Mouse (Mus musculus) kidney, adult 10 weeks (tissue): ENCODE results near the gene Gm13090. TPM values are rescaled to one million over a fixed set of nuclear protein-coding genes. Genes with fewer than 3 reads are reported as not detected.

Experiments
- polyA plus RNA-seq: library from polyadenylated mRNA; stranded (reverse); fragments of 350-450 nt; fragmentation: Illumina TruSeq; extraction: RNeasy Lipid Tissue Mini Kit (QIAGEN cat#74804); gene quantifications from one replicate; pipeline ENCODE4 v1.2.3, GENCODE M21; 2014; ENCODE audit warnings: low read depth, low replicate concordance

The Gm13090 gene
- not detected for polyA plus RNA-seq

DNA sequence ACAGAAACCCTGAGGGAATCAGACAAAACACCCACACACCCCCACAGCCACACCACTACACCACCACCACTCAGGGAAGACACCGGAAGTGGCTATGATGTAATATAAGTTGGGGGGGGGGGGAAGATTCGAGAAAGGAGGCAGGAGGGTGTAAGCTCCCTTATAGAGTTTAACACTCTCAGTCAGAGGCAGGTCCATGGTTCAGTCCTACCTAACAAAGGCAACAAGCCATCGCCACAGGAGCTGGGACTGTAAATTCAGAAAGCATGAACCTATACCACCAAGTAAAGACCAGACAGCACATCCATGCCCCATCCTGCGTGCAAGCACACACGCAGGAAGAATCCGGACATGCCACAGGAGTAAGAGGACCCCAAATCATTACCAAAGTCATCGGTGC is at the start of gene Gm13090:
Gene Gm13090, plus strand, starts transcription at position 301 of the 400 bp plus-strand sequence.

DNA sequence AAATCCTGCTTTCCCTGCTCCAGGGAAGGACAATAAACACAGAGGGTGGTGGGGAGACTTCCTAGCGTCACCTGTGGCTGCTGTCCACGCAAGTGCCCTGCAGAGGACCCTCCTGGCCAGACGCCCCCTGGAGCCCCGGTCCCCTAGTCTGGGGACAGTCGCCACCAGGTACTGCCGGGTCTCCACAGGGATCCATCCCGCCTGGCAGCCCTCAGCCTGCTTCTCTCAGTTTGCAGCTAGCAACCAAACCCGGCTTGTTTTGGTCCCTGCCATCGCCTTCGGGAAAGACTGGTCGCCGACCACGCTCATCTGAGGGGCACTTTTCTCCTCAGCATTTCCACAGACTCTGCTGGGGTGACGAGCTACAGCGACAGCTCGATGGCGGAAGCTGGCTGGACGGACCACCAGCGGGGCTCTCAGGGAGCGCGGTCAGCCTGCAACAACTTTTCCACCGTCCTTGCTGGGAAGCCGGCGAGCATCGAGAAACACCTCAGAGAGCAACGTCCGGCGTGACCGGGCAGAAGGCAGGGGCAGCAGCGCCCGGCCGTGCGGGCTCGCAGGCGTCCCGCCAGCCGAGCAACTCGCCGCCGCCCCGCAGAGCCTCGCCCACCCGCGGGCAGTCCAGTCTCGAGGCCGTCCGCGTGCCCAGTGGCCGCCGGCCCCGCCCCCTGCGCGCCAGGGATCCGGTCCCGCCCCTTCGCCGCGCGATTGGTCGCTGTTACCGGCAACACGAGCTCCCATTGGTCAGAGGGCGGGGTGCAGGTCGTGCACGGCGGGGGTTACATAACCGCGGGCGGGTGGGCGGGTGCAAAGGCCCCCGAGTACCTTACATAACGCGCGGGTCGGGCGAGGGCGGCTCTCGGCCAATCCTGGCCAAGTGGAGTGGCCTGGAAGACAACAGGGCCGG is 45.1 kb upstream of the Gm13090 start, which contains the start of gene Per3:
Gene Per3, minus strand, starts transcription at position 629 of the 907 bp plus-strand sequence.

GRCm38 (mm10) chr4:151057347-151058321 is 31.7 kb upstream of the Gm13090 start, which contains the start of gene Vamp3:
Gene Vamp3, minus strand, starts transcription at chr4:151057963.

Other genes with a start within 250 kb of the Gm13090 start
- gene Errfi1, start 235.7 kb upstream of the Gm13090 start, polyA plus RNA-seq = 487 TPM
- gene Park7, start 175.1 kb upstream of the Gm13090 start, polyA plus RNA-seq = 59.6 TPM
- gene Tnfrsf9, start 175.0 kb upstream of the Gm13090 start, polyA plus RNA-seq = not detected
- gene Uts2, start 92.5 kb upstream of the Gm13090 start, polyA plus RNA-seq = not detected
- gene Per3, start 44.9 kb upstream of the Gm13090 start, polyA plus RNA-seq = 1.4 TPM
- gene Vamp3, start 31.6 kb upstream of the Gm13090 start, polyA plus RNA-seq = 87.6 TPM